Mouse (Mus musculus) heart, embryonic 14.5 days (tissue): ENCODE measurements at regions not wholly inside any gene's neighbourhood (a gene's known extent, or its start where the extent isn't known, plus 50 kb on each side); places are given as distances from the start of the nearest gene placed in this dataset.
A peak's percentile ranks its signal among the peaks of the same experiment; 100 is the strongest.

Experiments
- ATAC-seq: fragments of 200-750 bp; cut with Nextera tagmentation; 2 replicates; pipeline ENCODE4 v1.8.0; 2017; ENCODE audit warnings: low read depth, moderate TSS enrichment; ENCODE audit not compliant: insufficient number of reproducible peaks, insufficient read depth, low FRiP score
- H3K27ac ChIP-seq, 2 experiments: fragments of 200-500 bp in 1 of 2; fragments of 300-500 bp in 1 of 2; sonication (generic) in 1 of 2; replicated peaks in 1 of 2; 2 replicates each; pipeline ENCODE4 v1.5.1; 2012 to 2014; ENCODE audit warnings: low read depth in 2 of 2, low read length in 2 of 2, control low read depth in 1 of 2, mild to moderate bottlenecking in 1 of 2, mixed read lengths in 1 of 2; ENCODE audit not compliant: control insufficient read depth in 1 of 2, insufficient read depth in 1 of 2
- H3K27me3 ChIP-seq: fragments of 300-500 bp; sonication (generic); 2 replicates; pipeline ENCODE4 v1.6.1; 2014; ENCODE audit warnings: mild to moderate bottlenecking, low read length, control low read depth; ENCODE audit not compliant: control insufficient read depth, insufficient read depth
- H3K36me3 ChIP-seq: fragments of 300-500 bp; sonication (generic); 2 replicates; pipeline ENCODE4 v1.6.1; 2014; ENCODE audit warnings: mild to moderate bottlenecking, control low read depth, low read length, mixed read lengths; ENCODE audit not compliant: control insufficient read depth, insufficient read depth
- H3K4me1 ChIP-seq, 2 experiments: fragments of 200-500 bp in 1 of 2; fragments of 300-500 bp in 1 of 2; sonication (generic) in 1 of 2; 2 replicates each; pipeline ENCODE4 v1.6.1; 2012 to 2014; ENCODE audit warnings: low read length in 2 of 2, control low read depth in 1 of 2, mixed read lengths in 1 of 2; ENCODE audit not compliant: control insufficient read depth in 2 of 2, insufficient read depth in 2 of 2
- H3K4me2 ChIP-seq: fragments of 300-500 bp; sonication (generic); 2 replicates; pipeline ENCODE4 v1.6.1; 2014; ENCODE audit warnings: mild to moderate bottlenecking, low read length
- H3K4me3 ChIP-seq, 2 experiments: fragments of 200-500 bp in 1 of 2; fragments of 300-500 bp in 1 of 2; sonication (generic) in 1 of 2; 2 replicates each; pipeline ENCODE4 v1.5.1; 2012 to 2014; ENCODE audit warnings: low read length in 2 of 2, mild to moderate bottlenecking in 2 of 2, control low read depth in 1 of 2, low read depth in 1 of 2, moderate library complexity in 1 of 2; ENCODE audit not compliant: control insufficient read depth in 1 of 2, insufficient read depth in 1 of 2
- H3K9ac ChIP-seq: fragments of 300-500 bp; sonication (generic); 2 replicates; pipeline ENCODE4 v1.6.1; 2014; ENCODE audit warnings: mild to moderate bottlenecking, low read length
- H3K9me3 ChIP-seq: fragments of 300-500 bp; sonication (generic); 2 replicates; pipeline ENCODE4 v1.6.1; 2016; ENCODE audit warnings: low read length, control low read depth; ENCODE audit not compliant: control insufficient read depth
- WGBS: fragments of 180-500 bp; shearing (Covaris S2); extraction: QIAGEN DNeasy Blood & Tissue Kit; methylation state at CpG from one replicate; pipeline ENCODE4 v1.1.7; 2014; 5-methylcytosine and 5-hydroxymethylcytosine counted together

- H3K9me3 ChIP-seq, result no peaks in the 10 kb centered on the region
- H3K27ac ChIP-seq, result no peak overlapping the region
- ATAC-seq, result no peak
- H3K4me1 ChIP-seq, result peaks cover 0 to 4% of the 10 kb centered on the region in 2 experiments; a peak in 2 of 4 replicates
- no peaks in the 10 kb centered on the region for H3K27me3 ChIP-seq
- H3K4me2 ChIP-seq, result no peak overlapping the region
- no peak overlapping the region for H3K9ac ChIP-seq
- H3K36me3 ChIP-seq, result no peaks in the 10 kb centered on the region
- H3K4me3 ChIP-seq, result no peak overlapping the region
- WGBS, result 82% methylated on average over 12 of the region's 12 CpGs
These were observed 179.2 kb downstream of the Gm11146 start for GRCm38 (mm10) chr16:77422385-77423363.

- WGBS, result 54% methylated on average over 10 of the region's 10 CpGs
- ATAC-seq, result no peak
- H3K27me3 ChIP-seq, result no peaks in the 10 kb centered on the region
- H3K4me2 ChIP-seq, result 0 out of 2 replicates have a peak overlapping the region, but pooled peaks have one; percentile 3
- no peak overlapping the region for H3K9ac ChIP-seq
- no peaks in the 10 kb centered on the region for H3K9me3 ChIP-seq
- H3K4me3 ChIP-seq, result no peak overlapping the region
- H3K27ac ChIP-seq, result no peak overlapping the region
- peaks cover 0 to 5% of the 10 kb centered on the region in 2 experiments; a peak in 2 of 4 replicates for H3K4me1 ChIP-seq
- H3K36me3 ChIP-seq, result no peaks in the 10 kb centered on the region
These were observed 180.3 kb downstream of the Gm11146 start for GRCm38 (mm10) chr16:77421591-77422024.

- H3K27ac ChIP-seq, result no peak overlapping the region
- H3K36me3 ChIP-seq, result no peaks in the 10 kb centered on the region
- H3K4me2 ChIP-seq, result no peak overlapping the region
- H3K9me3 ChIP-seq, result no peaks in the 10 kb centered on the region
- no peak overlapping the region for H3K4me3 ChIP-seq
- ATAC-seq, result no peak
- WGBS, result 75% methylated on average over 6 of the region's 6 CpGs
- H3K9ac ChIP-seq, result no peak overlapping the region
- peaks cover 0 to 5% of the 10 kb centered on the region in 2 experiments; a peak in 2 of 4 replicates for H3K4me1 ChIP-seq
- no peaks in the 10 kb centered on the region for H3K27me3 ChIP-seq
These were observed 180.9 kb downstream of the Gm11146 start for GRCm38 (mm10) chr16:77421001-77421400.

GRCm38 (mm10) chr16:77420136-77420860 is 181.6 kb downstream of the Gm11146 start:
- H3K27me3 ChIP-seq, result no peaks in the 10 kb centered on the region
- no peaks in the 10 kb centered on the region for H3K9me3 ChIP-seq
- no peak overlapping the region for H3K9ac ChIP-seq
- no peak for ATAC-seq
- 81% methylated on average over 8 of the region's 8 CpGs for WGBS
- H3K4me2 ChIP-seq, result no peak overlapping the region
- H3K27ac ChIP-seq, result no peak overlapping the region
- H3K4me3 ChIP-seq, result no peak overlapping the region
- H3K4me1 ChIP-seq, result peaks cover 0 to 5% of the 10 kb centered on the region in 2 experiments; a peak in 2 of 4 replicates
- no peaks in the 10 kb centered on the region for H3K36me3 ChIP-seq

GRCm38 (mm10) chr16:77419116-77419735 is 182.7 kb downstream of the Gm11146 start:
- Histone ChIP-seq H3K4me1 (peaks cover 5% of the 10 kb centered on the region in 2 experiments; a peak in 3 of 4 replicates), H3K4me2 (no peak overlapping the region), H3K27ac (no peak overlapping the region), H3K4me3 (no peak overlapping the region), H3K9me3 (no peaks in the 10 kb centered on the region), H3K36me3 (no peaks in the 10 kb centered on the region), H3K9ac (no peak overlapping the region), H3K27me3 (no peaks in the 10 kb centered on the region)
- 58% methylated on average over 4 of the region's 4 CpGs for WGBS
- no peak for ATAC-seq

GRCm38 (mm10) chr16:77418486-77418885 is 183.4 kb downstream of the Gm11146 start:
- no peak overlapping the region for H3K27ac ChIP-seq
- no peak for ATAC-seq
- no peaks in the 10 kb centered on the region for H3K36me3 ChIP-seq
- no peaks in the 10 kb centered on the region for H3K27me3 ChIP-seq
- peaks cover 5 to 7% of the 10 kb centered on the region in 2 experiments; a peak in 3 of 4 replicates for H3K4me1 ChIP-seq
- no peak overlapping the region for H3K4me2 ChIP-seq
- no peaks in the 10 kb centered on the region for H3K9me3 ChIP-seq
- WGBS, result 78% methylated on average over 1 of the region's 1 CpGs
- H3K4me3 ChIP-seq, result no peak overlapping the region
- H3K9ac ChIP-seq, result no peak overlapping the region

- Histone ChIP-seq H3K4me2 (peak overlapping the region; percentile 45), H3K4me3 (0 out of 4 replicates have a peak overlapping the region, but pooled peaks of 1 of the 2 experiments have one; percentile 8), H3K36me3 (no peaks in the 10 kb centered on the region), H3K27me3 (no peaks in the 10 kb centered on the region), H3K9ac (peak overlapping the region; percentile 35), H3K4me1 (peaks cover 5 to 7% of the 10 kb centered on the region in 2 experiments; a peak in 3 of 4 replicates), H3K27ac (peak overlapping the region; percentile 56 to 64), H3K9me3 (no peaks in the 10 kb centered on the region)
- WGBS, result 9% methylated on average over 3 of the region's 3 CpGs
- ATAC-seq, result no peak
These were observed 184.1 kb downstream of the Gm11146 start for GRCm38 (mm10) chr16:77417791-77418190.
